Mouse (Mus musculus) neutrophil, adult 65 days (primary cell): ENCODE data around the gene Tek. TPM values are rescaled to one million over a fixed set of nuclear protein-coding genes. Genes with fewer than 3 reads are reported as not detected.

Experiments
- total RNA-seq: library from RNA; stranded (reverse); gene quantifications from 2 replicates; pipeline ENCODE4 v1.2.4, GENCODE M21; 2023

Gene Tek
- 0.09 and 0.14 TPM in 2 replicates for total RNA-seq

GRCm38 (mm10) chr4:94738838-94739731, at the start of gene Tek:
TSS of gene Tek (plus strand) at chr4:94739289.

Other genes starting within 250 kb of the Tek start
- gene Gm10306, start 182.7 kb upstream of the Tek start, total RNA-seq: not detected in 2 replicates
- 5.6 TPM in 2 replicates for gene Caap1, start 182.5 kb upstream of the Tek start, total RNA-seq
- gene Plaa, start 136.0 kb upstream of the Tek start, total RNA-seq: 50.1 and 60.0 TPM in 2 replicates
- 0.68 and 1.4 TPM in 2 replicates for gene Ift74, start 124.8 kb upstream of the Tek start, total RNA-seq
- not detected in 2 replicates for gene Lrrc19, start 89.1 kb upstream of the Tek start, total RNA-seq
- gene Eqtn, start 189.6 kb downstream of the Tek start, total RNA-seq: not detected in 2 replicates
- gene Mysm1, start 239.8 kb downstream of the Tek start, total RNA-seq: 44.0 and 55.3 TPM in 2 replicates